Mouse (Mus musculus): ENCODE measurements around the gene Nomo1. TPM values are rescaled to one million over a fixed set of nuclear protein-coding genes. Genes with fewer than 3 reads are reported as not detected.

Gene Nomo1
- 68.3 and 74.8 TPM in 2 replicates for polyA plus RNA-seq (2012; rRNA removed)

GRCm38 (mm10) chr7:46033109-46033869 lies at the start of gene Nomo1:
Gene Nomo1, plus strand, starts transcription at chr7:46033698.
- DNase-seq (ENCODE audit: extremely low spot score in 1 of 2, low spot score in 1 of 2) = peak; percentile 89 to 99

- DNase-seq (ENCODE audit: extremely low spot score in 1 of 2, low spot score in 1 of 2) = no peak
Observed at GRCm38 (mm10) chr7:45986893-45987292, 46.6 kb upstream of the Nomo1 start.

GRCm38 (mm10) chr7:45988344-45988743 lies 45.2 kb upstream of the Nomo1 start:
- no peak for DNase-seq (ENCODE audit: extremely low spot score in 1 of 2, low spot score in 1 of 2)

- no peak for DNase-seq (ENCODE audit: extremely low spot score in 1 of 2, low spot score in 1 of 2)
Observed at GRCm38 (mm10) chr7:45992470-45992869, 41.0 kb upstream of the Nomo1 start.

GRCm38 (mm10) chr7:46000577-46000976 lies 32.9 kb upstream of the Nomo1 start:
- DNase-seq (ENCODE audit: extremely low spot score in 1 of 2, low spot score in 1 of 2) = no peak

GRCm38 (mm10) chr7:46002748-46003147 lies 30.8 kb upstream of the Nomo1 start:
- DNase-seq (ENCODE audit: extremely low spot score in 1 of 2, low spot score in 1 of 2) = no peak

GRCm38 (mm10) chr7:46009578-46009977 lies 23.9 kb upstream of the Nomo1 start:
- peak; percentile 50 to 87 for DNase-seq (ENCODE audit: extremely low spot score in 1 of 2, low spot score in 1 of 2)

- no peak for DNase-seq (ENCODE audit: extremely low spot score in 1 of 2, low spot score in 1 of 2)
Observed at GRCm38 (mm10) chr7:46012121-46012520, 21.4 kb upstream of the Nomo1 start.

- DNase-seq (ENCODE audit: extremely low spot score in 1 of 2, low spot score in 1 of 2) = peak; percentile 39 to 64
Observed at GRCm38 (mm10) chr7:46013266-46014010, 20.1 kb upstream of the Nomo1 start.

GRCm38 (mm10) chr7:46019594-46019993 lies 13.9 kb upstream of the Nomo1 start:
- DNase-seq (ENCODE audit: extremely low spot score in 1 of 2, low spot score in 1 of 2) = peak in 1 of 2 experiments; percentile 29

GRCm38 (mm10) chr7:46021951-46022350 lies 11.5 kb upstream of the Nomo1 start:
- no peak for DNase-seq (ENCODE audit: extremely low spot score in 1 of 2, low spot score in 1 of 2)

GRCm38 (mm10) chr7:46025436-46025835 lies 8.1 kb upstream of the Nomo1 start:
- no peak for DNase-seq (ENCODE audit: extremely low spot score in 1 of 2, low spot score in 1 of 2)

- DNase-seq (ENCODE audit: extremely low spot score in 1 of 2, low spot score in 1 of 2) = no peak
Observed at GRCm38 (mm10) chr7:46028681-46029080, 4.8 kb upstream of the Nomo1 start.

GRCm38 (mm10) chr7:46029299-46030144 lies 4.0 kb upstream of the Nomo1 start:
- no peak for DNase-seq (ENCODE audit: extremely low spot score in 1 of 2, low spot score in 1 of 2)

GRCm38 (mm10) chr7:46030145-46030488 lies 3.4 kb upstream of the Nomo1 start, which contains the start of gene Abcc6:
Gene Abcc6, minus strand, starts transcription at chr7:46030302.
- DNase-seq (ENCODE audit: extremely low spot score in 1 of 2, low spot score in 1 of 2) = no peak

- no peak for DNase-seq (ENCODE audit: extremely low spot score in 1 of 2, low spot score in 1 of 2)
Observed at GRCm38 (mm10) chr7:46031075-46031474, 2.4 kb upstream of the Nomo1 start.

- no peak for DNase-seq (ENCODE audit: extremely low spot score in 1 of 2, low spot score in 1 of 2)
Observed at GRCm38 (mm10) chr7:46033870-46034337, 406 bp downstream of the Nomo1 start.

- no peak for DNase-seq (ENCODE audit: extremely low spot score in 1 of 2, low spot score in 1 of 2)
Observed at GRCm38 (mm10) chr7:46034991-46035390, 1.5 kb downstream of the Nomo1 start.

GRCm38 (mm10) chr7:46035468-46035867 lies 2.0 kb downstream of the Nomo1 start:
- no peak for DNase-seq (ENCODE audit: extremely low spot score in 1 of 2, low spot score in 1 of 2)

GRCm38 (mm10) chr7:46037433-46037832 lies 3.9 kb downstream of the Nomo1 start:
- DNase-seq (ENCODE audit: extremely low spot score in 1 of 2, low spot score in 1 of 2) = no peak

- DNase-seq (ENCODE audit: extremely low spot score in 1 of 2, low spot score in 1 of 2) = no peak
Observed at GRCm38 (mm10) chr7:46039873-46040272, 6.4 kb downstream of the Nomo1 start.
